Mouse (Mus musculus) kidney, embryonic 14.5 days (tissue): ENCODE data around the gene Klrc3. TPM values are rescaled to one million over a fixed set of nuclear protein-coding genes. Genes with fewer than 3 reads are reported as not detected.
"Not testable (repeated sequence)": the region's sequence is repeated elsewhere in the genome, so short reads cannot be mapped to it uniquely, and the experiment has no call there.

ENCODE experiments used
- ATAC-seq: fragments of 200-750 bp; cut with Nextera tagmentation; 2 replicates; pipeline ENCODE4 v1.8.0; 2017; ENCODE audit warnings: moderate number of reproducible peaks, mild to moderate bottlenecking, moderate TSS enrichment, moderate library complexity; ENCODE audit not compliant: low FRiP score, low TSS enrichment
- H3K27ac ChIP-seq: fragments of 300-500 bp; sonication (generic); 2 replicates; pipeline ENCODE4 v1.5.1; 2014; ENCODE audit warnings: low read depth, mild to moderate bottlenecking, low read length, moderate library complexity, mixed read lengths
- H3K27me3 ChIP-seq: fragments of 300-500 bp; sonication (generic); 2 replicates; pipeline ENCODE4 v1.6.1; 2014; ENCODE audit warnings: mild to moderate bottlenecking, low read length; ENCODE audit not compliant: control insufficient read depth, insufficient read depth
- H3K36me3 ChIP-seq: fragments of 300-500 bp; sonication (generic); 2 replicates; pipeline ENCODE4 v1.6.1; 2014; ENCODE audit warnings: low read length, mixed read lengths; ENCODE audit not compliant: control insufficient read depth, insufficient read depth
- H3K4me1 ChIP-seq: fragments of 300-500 bp; sonication (generic); 2 replicates; pipeline ENCODE4 v1.6.1; 2014; ENCODE audit warnings: low read length, mixed read lengths; ENCODE audit not compliant: control insufficient read depth, insufficient read depth
- H3K4me2 ChIP-seq: fragments of 300-500 bp; sonication (generic); replicated peaks from 2 replicates; pipeline ENCODE4 v1.6.1; 2014; ENCODE audit warnings: low read depth, mild to moderate bottlenecking, low read length
- H3K4me3 ChIP-seq: fragments of 300-500 bp; sonication (generic); 2 replicates; pipeline ENCODE4 v1.5.1; 2014; ENCODE audit warnings: mild to moderate bottlenecking, low read length
- H3K9ac ChIP-seq: fragments of 300-500 bp; sonication (generic); 2 replicates; pipeline ENCODE4 v1.6.1; 2014; ENCODE audit warnings: low read depth, mild to moderate bottlenecking, low read length, moderate library complexity
- H3K9me3 ChIP-seq: fragments of 300-500 bp; sonication (generic); 2 replicates; pipeline ENCODE4 v1.6.1; 2016; ENCODE audit warnings: low read length; ENCODE audit not compliant: control insufficient read depth
- WGBS: fragments of 180-500 bp; shearing (Covaris S2); extraction: QIAGEN DNeasy Blood & Tissue Kit; methylation state at CpG from one replicate; pipeline ENCODE4 v1.1.7; 2014; 5-methylcytosine and 5-hydroxymethylcytosine counted together
- polyA plus RNA-seq: library from polyadenylated mRNA; unstranded; fragments of >200 nt; fragmentation: Nextera tagmentation; extraction: Ambion mirVana; gene quantifications from 2 replicates; pipeline ENCODE4 v1.2.1, GENCODE M21; 2014

Gene Klrc3
- not detected in 2 replicates for polyA plus RNA-seq

- H3K36me3 ChIP-seq, H3K27ac ChIP-seq, H3K4me2 ChIP-seq, H3K9ac ChIP-seq, H3K9me3 ChIP-seq, H3K27me3 ChIP-seq, H3K4me3 ChIP-seq, ATAC-seq, H3K4me1 ChIP-seq: not testable (repeated sequence)
- 84% methylated on average over 3 of the region's 3 CpGs for WGBS
These were observed at the start of gene Klrc3 for GRCm38 (mm10) chr6:129643237-129643636. Gene Klrc3, minus strand, starts transcription at chr6:129643337.

- H3K9me3 ChIP-seq, H3K27me3 ChIP-seq, H3K4me3 ChIP-seq, H3K4me2 ChIP-seq, H3K27ac ChIP-seq, H3K9ac ChIP-seq, H3K36me3 ChIP-seq, ATAC-seq, H3K4me1 ChIP-seq: not testable (repeated sequence)
- 55% methylated on average over 10 of the region's 10 CpGs for WGBS
These were observed 48.3 kb upstream of the Klrc3 start for GRCm38 (mm10) chr6:129691436-129691835.

- H3K27me3 ChIP-seq = no peaks in the 10 kb centered on the region
- no peak for ATAC-seq
- 71% methylated on average over 1 of the region's 1 CpGs for WGBS
- H3K4me1 ChIP-seq = no peaks in the 10 kb centered on the region
- H3K36me3 ChIP-seq = no peaks in the 10 kb centered on the region
- H3K4me2 ChIP-seq = no peak overlapping the region
- H3K9ac ChIP-seq = no peak overlapping the region
- H3K27ac ChIP-seq = no peak overlapping the region
- H3K9me3 ChIP-seq = no peaks in the 10 kb centered on the region
- H3K4me3 ChIP-seq = no peak overlapping the region
These were observed 37.2 kb upstream of the Klrc3 start for GRCm38 (mm10) chr6:129680379-129680778.

- no peaks in the 10 kb centered on the region for H3K36me3 ChIP-seq
- no peak within 1 kb of the TSS for H3K4me3 ChIP-seq
- no peaks in the 10 kb centered on the region for H3K27me3 ChIP-seq
- no peaks in the 10 kb centered on the region for H3K4me1 ChIP-seq
- no peaks in the 10 kb centered on the region for H3K9me3 ChIP-seq
- no peak within 1 kb of the TSS for H3K27ac ChIP-seq
- no peak within 1 kb of the TSS for H3K9ac ChIP-seq
- 88% methylated on average over 3 of the region's 3 CpGs for WGBS
- ATAC-seq = no peak
- H3K4me2 ChIP-seq = no peak within 1 kb of the TSS
These were observed 35.7 kb upstream of the Klrc3 start, which contains the start of gene Klrc1 for GRCm38 (mm10) chr6:129678873-129679272. Gene Klrc1, minus strand, starts transcription at chr6:129678973.

GRCm38 (mm10) chr6:129661301-129661700 is 18.2 kb upstream of the Klrc3 start:
- H3K36me3 ChIP-seq, ATAC-seq, H3K9ac ChIP-seq, H3K9me3 ChIP-seq, H3K4me1 ChIP-seq, H3K27ac ChIP-seq, H3K4me3 ChIP-seq, H3K4me2 ChIP-seq, H3K27me3 ChIP-seq: not testable (repeated sequence)
- no CpG with 5 or more reads among the region's 3 CpGs for WGBS

- not testable (repeated sequence) for H3K4me3 ChIP-seq, H3K9me3 ChIP-seq, H3K27me3 ChIP-seq, H3K27ac ChIP-seq, H3K36me3 ChIP-seq, H3K4me1 ChIP-seq, ATAC-seq, H3K9ac ChIP-seq, H3K4me2 ChIP-seq
- 88% methylated on average over 4 of the region's 4 CpGs for WGBS
These were observed 17.5 kb upstream of the Klrc3 start, which contains the start of gene Klrc2 for GRCm38 (mm10) chr6:129660589-129660988. Gene Klrc2, minus strand, starts transcription at chr6:129660689.

- not testable (repeated sequence) for H3K4me2 ChIP-seq, H3K9ac ChIP-seq, H3K36me3 ChIP-seq, H3K27ac ChIP-seq, H3K27me3 ChIP-seq, H3K4me1 ChIP-seq, ATAC-seq, H3K9me3 ChIP-seq, H3K4me3 ChIP-seq
- WGBS = 67% methylated on average over 1 of the region's 3 CpGs
These were observed 917 bp upstream of the Klrc3 start for GRCm38 (mm10) chr6:129644054-129644453.

- not testable (repeated sequence) for H3K4me2 ChIP-seq, H3K27me3 ChIP-seq, ATAC-seq, H3K9me3 ChIP-seq, H3K27ac ChIP-seq, H3K4me3 ChIP-seq, H3K36me3 ChIP-seq, H3K4me1 ChIP-seq, H3K9ac ChIP-seq
- 82% methylated on average over 2 of the region's 2 CpGs for WGBS
These were observed 12.1 kb downstream of the Klrc3 start for GRCm38 (mm10) chr6:129631046-129631445.

GRCm38 (mm10) chr6:129623735-129624134 is 19.4 kb downstream of the Klrc3 start, which contains the start of gene Klrk1:
Gene Klrk1, minus strand, starts transcription at chr6:129623864.
- no peak within 1 kb of the TSS for H3K9ac ChIP-seq
- H3K4me1 ChIP-seq = no peaks in the 10 kb centered on the region
- no peaks in the 10 kb centered on the region for H3K9me3 ChIP-seq
- no peaks in the 10 kb centered on the region for H3K36me3 ChIP-seq
- H3K27me3 ChIP-seq = no peaks in the 10 kb centered on the region
- H3K27ac ChIP-seq = no peak within 1 kb of the TSS
- no peak within 1 kb of the TSS for H3K4me3 ChIP-seq
- WGBS = 82% methylated on average over 4 of the region's 4 CpGs
- H3K4me2 ChIP-seq = no peak within 1 kb of the TSS
- ATAC-seq = no peak
